Mouse (Mus musculus) lung, adult 2 months (tissue): ENCODE results near the gene Crtac1.

ENCODE experiments used
- CTCF ChIP-seq: fragments of 200-500 bp; IDR thresholded peaks from 2 replicates; pipeline ENCODE4 v1.5.1; 2011; ENCODE audit warnings: mild to moderate bottlenecking, low read length, control low read depth; ENCODE audit not compliant: insufficient read depth
- POLR2A ChIP-seq: fragments of 200-500 bp; IDR thresholded peaks from 2 replicates; pipeline ENCODE4 v1.6.1; 2011; ENCODE audit warnings: low read depth, mild to moderate bottlenecking, control low read depth, low read length, borderline replicate concordance; ENCODE audit errors: extremely low read depth

- TF ChIP-seq CTCF (no peak), POLR2A (no peak)
These were observed 138.4 kb downstream of the Crtac1 start for GRCm38 (mm10) chr19:42293216-42293615.
